Mouse (Mus musculus): Measurements from ENCODE around the gene Zfp580.

GRCm38 (mm10) chr7:5052931-5053343, 1.6 kb downstream of the Zfp580 start:
- TF ChIP-seq MYC (IDR thresholded peaks at IDR 0.05; ENCODE audit: low read depth, low read length), result no peak
- TF ChIP-seq GATA1 (IDR thresholded peaks at IDR 0.05; ENCODE audit: low read depth, low read length), result no peak
- no peak for TF ChIP-seq JUND (IDR thresholded peaks at IDR 0.05; ENCODE audit: low read depth, low read length)
- TF ChIP-seq CTCF (IDR thresholded peaks at IDR 0.05 in 2 of 3, conservative IDR thresholded peaks at IDR 0.05 in 1 of 3; ENCODE audit: control insufficient read depth in 1 of 3, insufficient read depth in 1 of 3, low read depth in 2 of 3, low read length in 3 of 3, poor library complexity in 1 of 3, severe bottlenecking in 1 of 3), result no peak
- no peak for TF ChIP-seq POLR2A (IDR thresholded peaks at IDR 0.05; ENCODE audit: control insufficient read depth in 1 of 2, insufficient read depth in 1 of 2, low read depth in 1 of 2, low read length in 2 of 2, poor library complexity in 1 of 2)
- no peak for TF ChIP-seq CHD2 (IDR thresholded peaks at IDR 0.05; ENCODE audit: low read length)
- no peak for TF ChIP-seq TBP (IDR thresholded peaks at IDR 0.05; ENCODE audit: low read depth, low read length)
- no peak for TF ChIP-seq KAT2A (conservative IDR thresholded peaks at IDR 0.05; ENCODE audit: low read depth, low read length)
- no peak for TF ChIP-seq ZNF384 (IDR thresholded peaks at IDR 0.05; ENCODE audit: low read depth, low read length)
- TF ChIP-seq ZMIZ1 (IDR thresholded peaks at IDR 0.05; ENCODE audit: low read depth, low read length), result no peak
